Mouse (Mus musculus): ENCODE data around the gene Mafg.

Gene Mafg

DNA sequence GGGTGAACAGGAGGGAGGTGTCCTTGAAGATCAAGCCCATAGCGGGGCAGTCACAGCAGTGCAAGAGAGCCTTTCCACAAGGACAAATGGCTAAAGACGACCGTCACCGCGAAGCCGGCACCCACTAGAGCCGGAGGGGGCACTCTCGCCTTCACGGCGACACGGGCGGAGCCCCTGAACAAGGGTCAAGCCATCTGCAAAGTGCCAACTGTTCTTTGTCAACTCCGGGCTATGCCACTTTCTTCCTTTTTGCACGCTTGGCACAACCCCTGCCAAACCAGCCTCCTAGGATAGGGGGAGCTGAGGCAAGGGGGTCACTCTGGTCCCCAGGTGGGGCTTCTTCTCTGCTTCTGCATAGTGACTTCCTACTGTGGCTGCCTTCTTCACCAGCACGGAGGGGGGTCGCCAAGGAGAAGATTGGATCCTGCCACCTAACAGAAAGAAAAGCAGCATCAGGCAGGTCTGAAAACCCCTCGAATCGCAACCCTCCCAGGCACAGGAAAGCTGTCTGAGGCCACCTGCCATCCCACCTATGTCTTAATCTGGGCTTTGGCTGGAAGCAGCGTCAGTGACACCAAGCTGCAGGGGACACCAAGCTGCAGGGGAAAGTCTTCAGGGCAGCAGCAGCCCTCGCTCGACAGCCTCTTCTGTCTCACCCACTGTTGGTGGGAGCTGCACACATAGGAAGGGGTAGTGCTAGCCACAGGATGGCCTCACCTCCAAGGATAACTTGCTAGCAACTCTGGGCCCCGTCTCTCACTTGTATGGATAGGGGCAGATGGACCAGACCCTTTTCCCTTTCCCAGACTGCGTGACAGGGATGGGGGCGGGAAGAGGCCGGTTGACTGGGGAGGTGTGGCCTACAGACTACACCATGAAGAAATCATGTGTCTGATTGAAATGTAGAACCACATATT is 14.5 kb downstream of the Mafg start:
- DNase-seq = no peak

DNA sequence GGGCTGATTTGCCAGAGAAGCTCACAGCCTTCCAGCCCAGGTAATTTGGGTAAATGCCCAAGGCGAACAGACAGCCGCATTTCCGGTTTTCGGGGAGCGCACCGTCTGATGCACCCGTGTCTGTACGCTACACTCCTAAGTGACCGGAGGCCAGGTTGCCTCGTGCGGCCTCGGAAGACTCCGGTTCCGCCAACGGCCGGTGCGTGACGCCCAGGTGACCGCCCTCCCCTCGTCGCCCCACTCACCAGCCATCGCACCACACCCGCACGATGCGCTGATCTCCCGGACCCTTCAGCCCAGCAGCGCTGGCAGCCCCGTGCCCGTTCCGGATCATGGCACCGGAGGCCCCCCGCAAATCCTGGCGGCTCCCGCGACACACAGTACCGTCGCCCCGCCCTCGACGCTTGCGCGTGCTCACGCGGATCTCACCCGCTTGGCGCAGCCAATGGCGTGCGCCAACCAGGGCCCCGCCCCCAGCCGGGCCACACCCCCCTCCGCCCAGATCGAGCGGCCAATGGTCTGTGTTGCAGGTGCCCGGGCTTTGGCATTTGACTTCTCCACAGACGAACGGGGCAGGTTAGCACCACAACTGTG is 15.8 kb downstream of the Mafg start, which contains the start of gene Pcyt2:
TSS of gene Pcyt2 (minus strand) at position 418 of the 594 bp plus-strand sequence.
- peak; percentile 97 for DNase-seq

DNA sequence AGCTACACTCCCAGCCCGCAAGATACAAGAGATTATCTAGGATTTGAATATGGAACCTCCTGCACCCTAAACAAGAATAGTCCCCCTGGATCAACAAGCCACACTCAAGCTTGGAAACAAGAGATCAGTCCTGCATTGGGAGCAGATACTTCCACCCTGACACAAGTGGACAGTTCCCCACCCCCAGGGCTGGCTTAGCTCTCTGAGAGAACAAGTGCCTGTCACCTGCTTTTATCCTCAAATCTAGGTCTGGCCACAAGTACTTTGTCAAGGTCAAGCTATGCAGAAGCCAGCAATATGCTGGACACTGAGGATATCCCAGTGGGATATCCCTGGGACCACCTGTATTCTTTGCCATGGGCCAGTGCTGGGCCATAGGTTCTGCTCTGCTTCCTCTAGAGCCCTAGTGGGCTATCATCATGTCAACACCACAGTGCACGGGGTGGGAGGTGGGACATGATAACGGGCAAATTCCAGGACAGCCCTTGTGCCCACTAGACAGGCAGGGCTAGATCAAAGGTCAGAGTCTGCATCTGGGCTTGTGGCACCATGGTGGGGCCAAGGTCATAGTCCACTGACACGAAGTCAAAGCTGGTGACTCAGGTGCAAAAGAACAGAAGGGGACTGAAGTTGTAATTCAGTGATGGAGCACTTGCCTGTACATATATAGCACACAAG is 16.6 kb downstream of the Mafg start:
- no peak for DNase-seq

DNA sequence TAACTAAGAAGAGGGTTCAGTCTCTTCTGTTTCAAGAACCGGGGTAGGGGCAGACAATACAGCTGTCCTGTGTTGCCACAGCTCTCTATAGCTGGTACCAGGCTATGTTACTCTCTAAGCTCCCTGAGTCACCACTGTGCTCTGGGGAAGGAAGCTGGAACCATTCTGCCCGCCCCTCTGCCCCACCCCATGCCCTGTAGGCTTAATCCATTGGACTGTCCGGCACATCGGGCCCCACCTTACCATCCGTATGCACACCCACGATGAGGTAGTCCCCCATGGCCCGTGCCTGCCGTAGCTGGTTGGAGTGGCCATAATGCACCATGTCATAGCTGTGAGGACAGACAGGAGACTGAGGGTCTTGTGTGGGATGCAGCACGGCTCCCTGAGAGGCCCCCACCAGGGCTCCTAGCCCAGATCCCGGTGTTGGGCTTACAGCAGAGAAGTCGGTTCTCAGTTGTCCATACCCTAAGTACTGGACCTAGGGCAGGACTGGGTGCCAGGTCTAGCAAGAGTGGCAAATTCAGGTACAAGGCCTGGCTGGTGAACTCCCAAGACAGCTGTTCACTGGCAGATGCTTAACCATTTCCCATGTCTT is 17.7 kb downstream of the Mafg start:
- DNase-seq = no peak

DNA sequence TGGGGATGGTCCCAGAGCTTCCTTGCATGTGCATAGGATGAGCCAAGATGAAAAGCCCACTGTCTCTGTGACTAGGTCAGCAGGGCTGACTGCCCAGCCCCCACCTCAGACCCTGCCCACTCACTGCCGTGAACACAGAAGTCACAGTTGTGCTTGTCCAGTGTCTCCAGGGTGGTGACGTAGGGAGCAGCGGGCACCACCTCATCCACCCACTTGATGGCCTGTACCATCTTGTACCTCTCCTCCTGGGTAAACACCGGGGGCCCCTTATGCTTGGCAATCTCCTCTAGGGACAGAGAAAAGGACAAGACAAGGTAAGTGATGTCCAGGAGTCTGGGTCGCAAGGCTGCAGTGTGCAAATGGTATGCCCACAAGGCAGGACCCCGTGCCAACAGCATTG is 18.2 kb downstream of the Mafg start:
- DNase-seq = no peak

DNA sequence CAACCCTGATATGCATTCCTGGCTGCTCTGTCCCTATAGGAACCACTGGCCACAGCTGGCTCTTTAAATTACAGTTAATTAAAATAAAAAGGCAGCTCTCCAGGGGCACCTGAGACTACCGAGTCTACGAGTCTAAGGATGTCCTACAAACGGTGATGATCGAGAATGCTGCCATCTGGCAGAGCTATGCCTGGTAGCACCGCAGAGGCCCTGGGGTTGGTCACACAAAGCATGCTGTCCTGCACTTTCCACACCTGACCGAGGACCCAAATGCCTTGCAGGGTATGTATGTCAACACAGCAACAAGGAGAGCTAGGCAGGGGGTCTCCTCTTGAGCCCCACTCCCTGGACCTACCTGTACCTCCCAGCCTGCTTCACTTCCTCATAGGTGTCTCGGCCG is 19.4 kb downstream of the Mafg start:
- no peak for DNase-seq

DNA sequence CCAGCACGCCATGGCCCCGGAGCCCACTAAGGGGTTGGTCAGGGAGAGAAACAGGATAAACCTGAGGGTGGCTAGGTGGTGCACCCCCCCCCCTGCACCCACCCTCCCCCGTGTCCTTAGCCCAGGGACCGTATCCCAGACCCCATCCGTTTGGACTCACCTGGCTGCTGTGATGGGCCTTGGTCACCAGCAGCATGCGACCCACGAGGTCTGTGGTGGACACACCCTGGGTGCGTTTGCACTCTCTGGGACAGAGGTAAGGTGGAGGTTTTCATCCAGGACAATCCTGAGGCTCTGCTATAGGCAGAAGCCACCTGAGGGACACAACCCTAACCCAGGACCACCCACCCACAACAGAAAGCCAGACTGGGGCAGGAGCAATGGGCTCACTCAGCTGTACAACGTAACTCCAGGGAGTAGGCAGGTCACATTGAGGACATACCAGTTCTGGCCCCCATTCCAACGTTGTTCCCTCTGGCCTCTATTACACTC is 19.9 kb downstream of the Mafg start:
- no peak for DNase-seq

DNA sequence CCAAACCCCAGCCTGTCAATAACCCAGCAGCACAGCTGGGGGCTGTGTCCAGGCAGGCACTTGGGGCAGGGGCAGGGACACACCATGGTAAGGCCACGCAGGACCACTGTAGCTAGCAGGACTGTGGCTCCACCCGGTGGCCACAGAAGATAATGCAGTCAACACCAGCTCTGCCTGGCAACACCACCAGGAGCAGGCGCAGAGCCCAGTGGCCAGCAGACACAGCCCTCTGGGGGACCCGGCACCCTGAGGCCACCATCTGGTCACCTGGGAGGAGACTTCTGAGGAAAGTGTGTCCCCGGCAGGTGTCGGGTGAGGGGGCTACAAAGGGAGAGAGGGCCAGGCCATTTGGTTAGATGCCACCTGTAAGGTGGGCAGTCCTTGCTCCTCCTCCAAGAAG is 20.6 kb downstream of the Mafg start:
- DNase-seq = peak; percentile 83 to 84

DNA sequence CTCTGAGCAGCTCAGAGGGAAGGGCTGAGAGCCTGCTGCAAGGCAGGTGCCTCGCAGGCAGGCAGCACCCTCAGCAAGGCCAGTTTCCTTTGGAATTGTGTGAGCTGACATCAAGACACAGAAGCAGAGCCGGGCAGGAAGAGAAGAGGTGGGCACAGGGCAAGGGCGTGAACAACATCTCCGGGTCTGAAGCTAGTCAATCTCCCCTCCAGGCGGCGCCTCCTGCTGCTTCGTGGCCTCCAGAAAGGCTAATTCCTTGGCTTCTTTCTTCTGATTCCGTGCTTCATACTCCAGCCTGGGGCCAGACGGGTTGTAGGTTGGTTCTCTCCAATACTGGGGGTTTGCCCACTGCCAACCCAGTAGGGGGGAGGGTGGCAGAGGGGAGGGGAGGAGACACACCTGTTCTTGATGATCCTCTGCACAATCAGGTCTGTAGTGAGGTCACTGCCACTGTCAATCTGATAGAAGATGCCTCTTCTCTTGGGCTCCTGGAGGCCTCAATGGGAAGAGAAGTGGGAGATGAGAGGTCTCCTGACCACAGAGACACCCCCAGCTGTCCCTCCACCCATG is 22.8 kb downstream of the Mafg start:
- no peak for DNase-seq

DNA sequence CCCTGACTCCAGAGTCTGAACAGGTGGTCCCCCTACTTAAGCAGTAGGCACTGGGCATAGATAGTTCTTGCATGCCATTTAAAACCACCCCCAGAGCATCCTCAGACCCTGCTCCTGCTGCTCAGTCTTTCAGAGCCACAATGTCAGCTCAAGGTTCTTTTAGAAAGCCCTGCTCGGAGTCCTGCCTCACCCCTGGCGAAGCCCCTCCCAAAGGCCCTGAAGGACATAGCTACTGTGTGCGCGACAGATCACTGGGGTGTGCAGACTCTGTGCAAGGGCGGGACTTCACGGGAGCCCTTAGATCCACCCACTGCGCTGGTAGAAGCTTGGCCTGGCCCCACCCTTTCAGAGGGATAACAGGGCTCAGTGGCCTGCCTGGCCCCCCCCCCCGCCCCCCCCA is 24.1 kb downstream of the Mafg start:
- DNase-seq = no peak

DNA sequence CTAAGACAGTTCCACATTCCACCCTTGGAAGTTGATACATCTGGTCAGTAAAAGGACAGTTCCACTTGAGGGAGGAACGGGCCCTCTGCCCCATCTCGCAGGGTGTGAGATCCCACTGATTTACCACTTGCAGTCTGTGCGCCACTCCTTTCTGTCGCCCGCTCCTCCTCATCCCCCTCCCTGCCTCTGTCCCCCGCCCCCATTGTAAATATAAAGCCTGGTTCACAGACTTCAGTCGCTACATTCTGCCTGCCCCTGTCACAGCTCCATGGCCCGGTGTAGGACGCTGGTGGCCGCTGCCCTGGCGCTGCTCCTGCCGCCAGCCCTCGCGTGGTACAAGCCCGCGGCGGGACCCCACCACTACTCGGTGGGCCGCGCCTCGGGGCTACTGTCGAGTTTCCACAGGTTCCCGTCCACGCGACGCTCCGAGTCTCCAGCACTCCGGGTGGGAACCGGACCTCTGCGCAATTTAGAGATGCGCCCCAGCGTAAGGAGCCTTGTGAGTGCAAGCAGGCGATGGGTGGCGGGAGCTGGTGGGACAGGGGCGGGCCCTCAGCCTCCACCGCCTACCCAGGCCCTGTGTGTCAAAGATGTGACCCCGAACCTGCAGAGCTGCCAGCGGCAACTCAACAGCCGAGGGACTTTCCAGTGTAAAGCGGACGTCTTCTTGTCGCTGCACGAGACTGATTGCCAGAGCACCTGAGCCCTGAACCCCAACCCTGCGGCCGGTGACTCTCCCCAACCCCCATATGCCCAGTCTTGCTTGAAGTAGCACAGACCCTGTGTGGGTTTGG is 25.0 kb downstream of the Mafg start, which contains the start of gene Npb:
TSS of gene Npb (plus strand) at position 237 of the 794 bp plus-strand sequence.
- no peak for DNase-seq

DNA sequence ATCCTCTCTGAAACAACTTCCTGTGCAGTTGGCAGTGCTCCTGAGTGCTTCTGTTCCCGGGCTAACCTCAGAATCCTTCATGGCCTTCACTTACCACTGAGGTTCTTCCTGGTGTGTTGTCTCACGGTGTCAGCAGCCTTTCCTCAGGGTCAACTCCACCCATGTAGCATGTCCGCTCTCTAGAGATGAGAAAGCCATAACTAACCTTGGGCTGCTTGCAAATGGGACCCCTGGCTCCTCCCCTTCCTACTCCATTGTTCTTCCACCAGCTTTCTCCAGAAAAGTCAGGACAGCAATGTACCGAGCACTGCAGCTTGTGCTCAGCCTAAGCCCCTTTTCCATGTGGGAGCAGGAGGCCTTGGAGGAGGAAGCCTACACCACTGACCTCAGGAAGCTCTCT is 26.6 kb downstream of the Mafg start:
- no peak for DNase-seq

DNA sequence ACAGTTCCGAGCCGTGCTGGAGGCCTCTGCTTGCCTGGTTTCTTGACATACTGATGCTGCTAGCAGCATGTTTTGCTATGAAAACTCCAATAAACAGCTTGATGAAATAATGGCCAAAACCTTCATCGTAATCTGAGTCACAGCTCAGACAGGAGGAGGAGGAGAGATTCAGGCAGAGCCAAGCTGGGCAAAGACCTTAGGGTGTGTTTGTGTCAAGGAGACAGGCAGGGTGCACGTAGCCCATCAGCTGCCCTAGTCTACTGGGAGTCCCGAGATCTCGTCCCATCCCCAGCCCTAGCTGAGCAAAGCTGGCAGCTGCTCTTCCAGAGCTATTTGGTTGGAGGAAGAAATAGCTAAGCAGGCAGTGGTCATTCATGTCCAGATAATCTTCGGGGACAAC is 27.7 kb downstream of the Mafg start:
- DNase-seq = no peak

DNA sequence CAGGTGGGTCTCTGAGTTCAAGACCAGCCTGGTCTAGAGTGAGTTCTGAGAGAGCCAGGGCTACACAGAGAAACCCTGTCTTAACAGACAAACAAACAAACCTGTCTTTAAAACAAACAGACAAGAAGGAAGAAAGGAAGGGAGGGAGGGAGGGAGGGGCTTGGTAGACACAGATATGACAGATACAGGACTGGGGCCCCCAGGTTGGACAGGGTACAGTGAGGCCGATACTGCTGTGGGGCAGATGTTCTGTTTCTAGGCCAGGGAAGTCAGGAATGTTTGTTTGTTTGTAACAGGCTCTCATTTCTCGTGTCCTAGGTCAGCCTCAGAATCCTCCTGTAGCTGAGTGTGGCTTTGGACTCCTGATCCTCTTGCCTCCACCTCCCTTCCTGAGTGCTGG is 29.9 kb downstream of the Mafg start:
- DNase-seq = no peak

DNA sequence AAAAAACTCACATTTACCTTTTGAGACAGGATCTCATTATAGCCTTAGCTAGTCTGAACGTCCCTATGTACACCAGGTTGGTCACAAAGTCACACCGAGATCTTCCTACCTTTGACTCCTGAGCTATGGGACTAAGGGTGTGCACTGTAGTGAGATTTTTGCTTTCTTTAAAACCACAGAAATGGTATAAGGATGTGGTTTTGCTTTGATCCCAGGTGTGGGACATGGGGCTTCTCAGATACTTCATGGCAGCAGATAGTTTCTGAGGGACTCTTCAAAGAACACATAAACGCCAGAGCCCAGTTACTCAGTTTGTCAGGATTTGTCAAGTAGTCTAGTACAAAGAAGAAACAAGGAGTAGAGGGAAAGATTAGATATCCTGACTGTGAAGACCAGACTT is 32.7 kb downstream of the Mafg start:
- no peak for DNase-seq

DNA sequence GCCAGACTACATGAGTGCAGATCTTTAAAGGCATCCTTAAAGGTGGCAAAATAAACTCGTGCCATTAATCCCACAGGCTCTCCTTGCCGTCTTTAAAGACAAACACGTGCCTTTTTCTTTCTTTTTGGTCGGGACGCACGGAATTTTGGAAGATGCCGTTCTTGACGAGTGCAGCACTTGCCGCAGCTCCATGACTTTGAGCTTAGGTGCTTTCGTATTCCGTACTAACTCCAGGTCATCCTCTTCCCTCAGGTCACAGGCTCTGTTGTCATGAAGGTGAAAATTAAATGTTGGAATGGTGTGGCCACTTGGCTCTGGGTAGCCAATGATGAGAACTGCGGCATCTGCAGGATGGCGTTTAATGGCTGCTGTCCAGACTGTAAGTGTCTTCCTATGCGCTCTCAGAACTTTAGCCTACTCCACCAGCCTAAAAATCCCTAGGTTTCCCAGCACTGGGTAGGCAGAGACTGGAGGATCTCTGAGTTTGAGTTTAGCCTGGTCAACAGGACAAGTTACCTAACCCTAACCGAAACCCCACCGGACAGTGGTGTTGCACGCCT is 34.3 kb downstream of the Mafg start:
- no peak for DNase-seq

DNA sequence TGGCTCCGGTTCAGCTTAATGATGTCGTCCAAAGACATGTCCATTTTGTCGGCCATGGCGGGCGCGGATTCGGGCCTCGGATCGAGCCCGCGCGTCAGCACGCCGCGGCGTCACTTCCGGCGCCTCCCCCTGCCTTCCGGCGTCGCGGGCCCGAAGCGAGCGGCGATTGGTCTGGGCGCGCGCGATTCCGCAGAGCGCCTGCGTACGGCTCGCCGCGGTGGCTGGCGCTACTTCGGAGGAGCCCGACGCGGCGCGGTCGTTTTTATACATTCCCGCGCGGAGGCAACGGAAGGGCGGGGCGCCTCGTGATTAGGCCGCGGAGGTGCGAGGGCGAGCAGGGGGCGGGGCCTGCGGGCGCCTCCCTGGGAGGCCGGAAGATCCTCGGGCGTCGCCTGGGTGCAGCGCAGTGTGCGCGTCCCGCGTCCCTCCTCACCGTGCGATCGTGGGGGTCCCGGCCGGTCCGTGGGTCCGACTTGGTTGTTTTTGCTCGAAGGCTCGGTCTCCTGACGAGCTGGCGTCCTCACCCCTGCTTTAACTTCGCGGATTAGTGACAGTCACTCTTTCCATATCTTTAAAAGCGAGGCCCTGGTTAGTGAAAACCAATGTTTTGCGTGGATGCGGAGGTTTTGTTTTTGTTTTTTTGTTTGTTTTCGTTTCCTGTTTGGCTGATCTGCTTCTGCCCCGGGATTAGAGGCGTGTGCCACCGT is 35.0 kb downstream of the Mafg start, which contains the start of the genes Alyref and Anapc11:
TSS of gene Alyref (minus strand) at position 83 of the 707 bp plus-strand sequence.
TSS of gene Anapc11 (plus strand) at position 139 of the 707 bp plus-strand sequence.
- DNase-seq = peak; percentile 96 to 98

DNA sequence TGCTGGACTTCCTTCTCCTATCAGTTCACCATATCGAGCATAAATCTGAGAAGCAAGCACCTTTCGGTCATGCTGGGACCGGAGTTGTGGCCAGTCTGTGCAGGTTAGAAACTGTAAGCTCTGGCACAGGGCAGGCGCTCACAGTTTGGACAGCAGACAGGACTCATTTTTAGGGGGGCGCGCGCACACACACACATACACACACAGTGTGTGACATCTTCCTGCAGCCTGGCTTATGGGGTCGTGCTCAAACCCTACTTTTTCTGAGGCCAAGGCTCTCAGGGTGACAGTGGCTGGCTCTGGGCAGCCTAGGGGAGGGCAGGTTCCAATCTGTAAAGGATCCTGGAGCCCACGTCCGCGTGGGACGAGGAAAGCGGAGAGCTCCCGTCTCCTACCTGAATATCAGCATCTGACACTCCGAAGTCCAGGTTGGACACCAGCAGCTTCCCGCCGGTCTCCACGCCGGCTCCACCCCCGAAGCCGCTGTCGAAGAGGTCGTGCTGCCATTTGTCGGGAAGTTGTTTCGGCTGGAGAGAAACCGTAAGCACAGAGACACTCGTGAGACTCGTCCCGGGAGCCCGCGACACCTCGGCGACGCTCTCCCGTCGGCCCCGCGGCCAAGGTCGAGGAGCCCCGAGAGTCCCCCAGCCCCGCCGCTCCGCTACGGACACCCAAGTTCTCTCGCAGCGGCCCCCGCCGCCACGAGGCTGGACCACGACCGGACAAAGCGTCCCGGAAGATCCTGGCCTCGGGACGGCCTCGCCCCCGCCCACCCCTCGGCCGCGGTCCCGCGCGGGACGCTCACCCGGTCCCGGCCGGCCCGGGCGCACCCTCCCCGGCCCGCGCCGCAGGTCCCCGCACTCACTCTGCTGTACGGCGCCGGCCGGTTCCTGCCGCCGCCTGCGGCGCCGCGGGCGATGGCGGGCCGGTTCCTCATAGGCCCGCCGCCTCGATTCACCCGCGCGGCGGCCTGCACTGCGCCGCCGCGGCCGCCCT is 35.9 kb downstream of the Mafg start:
- peak in 1 of 2 experiments; percentile 36 for DNase-seq

DNA sequence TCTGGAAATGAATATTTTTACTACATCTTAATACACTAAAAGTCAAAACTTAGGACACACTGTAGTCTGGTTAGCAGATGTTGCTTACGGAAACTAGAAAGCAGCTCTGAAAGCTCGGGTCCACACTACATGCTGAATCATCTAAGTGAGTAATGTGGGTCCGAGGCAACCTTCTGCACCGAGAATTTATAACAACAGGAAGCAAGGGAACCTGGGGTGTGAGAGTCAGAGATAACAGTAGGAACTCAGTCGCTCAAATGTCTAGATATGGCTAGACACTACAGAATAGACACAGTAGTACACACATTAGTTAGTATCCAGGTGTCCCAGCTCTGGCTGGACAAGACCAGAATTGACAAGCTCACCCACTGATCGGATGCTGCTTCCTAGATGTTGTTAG is 44.9 kb downstream of the Mafg start:
- DNase-seq = no peak

All from B cell, adult 2 months (primary cell).